Mouse (Mus musculus): ENCODE measurements around the gene Dach2. TPM values are rescaled to one million over a fixed set of nuclear protein-coding genes. Genes with fewer than 3 reads are reported as not detected.

Gene Dach2
- polyA plus RNA-seq, 1 experiment from 2014 or later: 2.0 TPM

GRCm38 (mm10) chrX:113810369-113810768 lies 513.1 kb downstream of the Dach2 start:
- no peak overlapping the region for H3K4me3 ChIP-seq (ENCODE audit: low read depth, low read length)
- ATAC-seq (replicated peaks; ENCODE audit: low FRiP score): no peak

GRCm38 (mm10) chrX:113826810-113827209 lies 529.5 kb downstream of the Dach2 start:
- Histone ChIP-seq H3K9me3 (ENCODE audit: control insufficient read depth, low read length) (no peaks in the 10 kb centered on the region), H3K4me1 (replicated peaks; ENCODE audit: control insufficient read depth, insufficient read depth, low read length) (no peaks in the 10 kb centered on the region), H3K9ac (ENCODE audit: low read depth, low read length) (no peak overlapping the region), H3K4me3 (ENCODE audit: low read depth, low read length) (no peak overlapping the region), H3K36me3 (ENCODE audit: control insufficient read depth, insufficient read depth, low read length) (no peaks in the 10 kb centered on the region), H3K27ac (ENCODE audit: low read depth, low read length) (no peak overlapping the region), H3K27me3 (replicated peaks; ENCODE audit: control insufficient read depth, insufficient read depth, low read length) (no peaks in the 10 kb centered on the region), H3K4me2 (no peak overlapping the region)
- 36% methylated on average over 1 of the region's 1 CpGs for WGBS
- no peak for ATAC-seq (replicated peaks; ENCODE audit: low FRiP score)
- DNase-seq (ENCODE audit: low spot score): no peak

More at GRCm38 (mm10) chrX:113810369-113810768, 513.1 kb downstream of the Dach2 start:
- H3K9me3 ChIP-seq (ENCODE audit: control insufficient read depth, low read length): no peaks in the 10 kb centered on the region
- H3K27me3 ChIP-seq (replicated peaks; ENCODE audit: control insufficient read depth, insufficient read depth, low read length): no peaks in the 10 kb centered on the region
- H3K4me2 ChIP-seq: no peak overlapping the region
- H3K36me3 ChIP-seq (ENCODE audit: control insufficient read depth, insufficient read depth, low read length): no peaks in the 10 kb centered on the region
- no peak overlapping the region for H3K9ac ChIP-seq (ENCODE audit: low read depth, low read length)
- H3K4me1 ChIP-seq (replicated peaks; ENCODE audit: control insufficient read depth, insufficient read depth, low read length): no peaks in the 10 kb centered on the region
- no peak overlapping the region for H3K27ac ChIP-seq (ENCODE audit: low read depth, low read length)
- no peak for DNase-seq (ENCODE audit: low spot score)

- H3K9me3 ChIP-seq (ENCODE audit: control insufficient read depth, low read length): no peaks in the 10 kb centered on the region
- no peak overlapping the region for H3K27ac ChIP-seq (ENCODE audit: low read depth, low read length)
- H3K4me3 ChIP-seq (ENCODE audit: low read depth, low read length): no peak overlapping the region
- no peak for ATAC-seq (replicated peaks; ENCODE audit: low FRiP score)
- 79% methylated on average over 1 of the region's 1 CpGs for WGBS
- no peaks in the 10 kb centered on the region for H3K36me3 ChIP-seq (ENCODE audit: control insufficient read depth, insufficient read depth, low read length)
- H3K4me1 ChIP-seq (replicated peaks; ENCODE audit: control insufficient read depth, insufficient read depth, low read length): no peaks in the 10 kb centered on the region
- H3K27me3 ChIP-seq (replicated peaks; ENCODE audit: control insufficient read depth, insufficient read depth, low read length): no peaks in the 10 kb centered on the region
- no peak overlapping the region for H3K4me2 ChIP-seq
- H3K9ac ChIP-seq (ENCODE audit: low read depth, low read length): no peak overlapping the region
- DNase-seq (ENCODE audit: low spot score): no peak
Measured at GRCm38 (mm10) chrX:113833062-113833461, 535.8 kb downstream of the Dach2 start.

GRCm38 (mm10) chrX:113867835-113868495 lies 570.7 kb downstream of the Dach2 start:
- Histone ChIP-seq H3K36me3 (ENCODE audit: control insufficient read depth, insufficient read depth, low read length) (no peaks in the 10 kb centered on the region), H3K27ac (ENCODE audit: low read depth, low read length) (no peak overlapping the region), H3K4me1 (replicated peaks; ENCODE audit: control insufficient read depth, insufficient read depth, low read length) (no peaks in the 10 kb centered on the region), H3K4me3 (ENCODE audit: low read depth, low read length) (no peak overlapping the region), H3K4me2 (no peak overlapping the region), H3K9me3 (ENCODE audit: control insufficient read depth, low read length) (no peaks in the 10 kb centered on the region), H3K9ac (ENCODE audit: low read depth, low read length) (no peak overlapping the region), H3K27me3 (replicated peaks; ENCODE audit: control insufficient read depth, insufficient read depth, low read length) (no peaks in the 10 kb centered on the region)
- DNase-seq (ENCODE audit: low spot score) (no peak), ATAC-seq (replicated peaks; ENCODE audit: low FRiP score) (no peak)
- 47% methylated on average over 2 of the region's 2 CpGs for WGBS

Other genes starting within 250 kb of the Dach2 start
- gene Chm, start 112.0 kb upstream of the Dach2 start, polyA plus RNA-seq (2014; fragmentation: Nextera tagmentation; extraction: Ambion mirVana): 11.4 and 11.5 TPM in 2 replicates